Mouse (Mus musculus) erythroblast, embryonic 14.5 days (primary cell): Measurements from ENCODE around the gene Cep57.

Source experiments
- GATA1 ChIP-seq: IDR thresholded peaks from 2 replicates; pipeline ENCODE4 v1.6.1; 2012; ENCODE audit warnings: low read length, inconsistent platforms, mixed read lengths
- TAL1 ChIP-seq: IDR thresholded peaks from 3 replicates; pipeline ENCODE4 v1.6.1; 2012; ENCODE audit warnings: low read length, inconsistent platforms, mixed read lengths

DNA sequence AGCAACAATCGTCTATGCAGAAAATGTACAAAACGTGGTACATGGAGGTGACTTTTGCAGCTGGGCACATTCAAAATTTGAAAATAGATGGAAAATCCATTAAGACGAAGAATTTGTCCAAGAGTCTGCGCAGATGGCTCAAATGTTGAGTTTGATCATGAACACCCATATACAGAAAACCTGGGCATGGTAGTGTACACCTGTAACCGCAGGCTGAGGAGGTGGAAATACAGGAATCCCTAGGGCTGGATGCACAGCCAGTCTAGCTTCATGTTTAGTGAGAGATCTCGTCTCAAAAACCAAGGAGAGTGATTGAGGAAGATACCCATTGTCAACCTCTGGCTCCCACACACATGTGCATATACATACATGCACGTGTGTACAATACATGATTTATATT, 44.7 kb upstream of the Cep57 start:
- TF ChIP-seq GATA1 (no peak), TAL1 (no peak)
